Mouse (Mus musculus) bone marrow, adult 2 months (tissue): ENCODE data around the gene Fam183b.

Source experiments
- CTCF ChIP-seq: fragments of 200-500 bp; IDR thresholded peaks from 2 replicates; pipeline ENCODE4 v1.5.1; 2011; ENCODE audit warnings: low read length, control low read depth; ENCODE audit not compliant: control insufficient read depth, insufficient read depth
- POLR2A ChIP-seq: fragments of 200-500 bp; IDR thresholded peaks from 2 replicates; pipeline ENCODE4 v1.6.1; 2011; ENCODE audit warnings: low read depth, mild to moderate bottlenecking, control low read depth, low read length, borderline replicate concordance; ENCODE audit not compliant: control insufficient read depth

- TF ChIP-seq POLR2A (no peak), CTCF (no peak)
Observed at GRCm38 (mm10) chr11:58752434-58752833, 49.3 kb downstream of the Fam183b start, which contains the start of gene Olfr316.
